Mouse (Mus musculus) c-Kit-positive CD71-positive TER-119-negative erythroid progenitor cells, embryonic 14.5 days (primary cell): Measurements from ENCODE around the gene Aox1.

ENCODE experiments used
- DNase-seq: peaks from one replicate; pipeline ENCODE4 v3.0.0-alpha.2; 2013; ENCODE audit warnings: low read depth

Gene Aox1

DNA sequence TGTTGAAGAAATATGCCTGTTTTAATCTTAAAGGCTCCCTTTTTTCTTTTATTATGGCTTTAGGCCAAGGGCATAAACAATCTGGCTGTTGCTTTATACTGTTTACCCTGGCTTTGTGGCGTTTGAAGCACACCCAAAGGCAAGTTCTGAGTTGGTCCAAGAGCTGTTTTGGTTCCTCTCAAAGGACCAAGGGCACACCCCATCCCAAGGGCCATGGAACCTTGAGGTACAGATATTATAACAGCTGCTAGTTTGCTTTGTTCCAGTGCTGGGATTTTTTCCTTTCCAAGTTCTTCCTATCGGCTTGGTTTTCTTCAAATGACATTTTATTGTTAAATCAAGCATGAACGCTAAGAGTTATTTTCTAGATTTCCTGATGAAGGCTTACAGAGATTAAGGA lies 35.9 kb downstream of the Aox1 start:
- no peak for DNase-seq

GRCm38 (mm10) chr1:58069181-58069580 lies 39.5 kb downstream of the Aox1 start:
- DNase-seq = no peak

- DNase-seq = no peak
Observed at GRCm38 (mm10) chr1:58070091-58070490, 40.4 kb downstream of the Aox1 start.

GRCm38 (mm10) chr1:58071006-58071405 lies 41.3 kb downstream of the Aox1 start:
- DNase-seq = no peak

DNA sequence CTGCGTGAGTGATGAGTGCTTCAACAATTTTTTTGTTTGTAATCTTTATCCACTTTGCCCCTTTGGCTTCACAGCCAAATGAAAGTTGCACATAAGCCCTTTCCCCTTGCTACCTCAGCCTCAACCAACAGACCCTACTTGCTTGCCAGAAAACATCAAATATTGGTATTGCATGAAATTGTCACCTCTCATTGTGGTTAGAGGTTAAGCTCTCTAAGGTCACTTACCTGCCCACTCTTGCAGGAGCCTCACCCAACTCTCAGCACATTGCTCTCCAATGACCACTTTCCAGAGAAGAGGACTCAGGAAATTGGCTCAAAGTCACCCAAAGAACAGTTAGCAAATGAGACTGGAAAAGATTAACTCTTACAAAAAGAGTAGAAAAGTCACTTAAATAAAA lies 41.8 kb downstream of the Aox1 start:
- DNase-seq = no peak

DNA sequence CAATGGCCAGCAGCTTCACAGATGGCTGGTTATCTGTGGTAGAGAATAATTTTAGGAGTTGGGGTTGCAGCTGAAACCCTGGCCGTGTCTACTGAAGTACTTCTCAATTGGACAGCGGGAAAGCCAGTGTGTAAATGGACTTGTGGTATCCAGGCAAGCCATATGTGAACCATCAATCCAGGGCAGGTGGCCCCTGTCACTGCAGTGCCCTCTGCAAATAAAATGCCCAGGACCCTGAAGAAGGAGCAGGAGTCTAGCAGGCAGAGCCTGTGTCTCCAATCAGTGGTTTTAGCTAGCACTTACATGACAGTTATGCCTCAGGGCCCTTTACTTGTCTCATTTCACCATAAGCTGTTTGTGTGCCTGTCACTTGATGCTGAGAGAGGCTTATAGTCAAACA lies 42.7 kb downstream of the Aox1 start:
- DNase-seq = no peak

- DNase-seq = no peak
Observed at GRCm38 (mm10) chr1:58072991-58073730, 43.4 kb downstream of the Aox1 start.

- DNase-seq = no peak
Observed at GRCm38 (mm10) chr1:58074266-58074665, 44.5 kb downstream of the Aox1 start.

DNA sequence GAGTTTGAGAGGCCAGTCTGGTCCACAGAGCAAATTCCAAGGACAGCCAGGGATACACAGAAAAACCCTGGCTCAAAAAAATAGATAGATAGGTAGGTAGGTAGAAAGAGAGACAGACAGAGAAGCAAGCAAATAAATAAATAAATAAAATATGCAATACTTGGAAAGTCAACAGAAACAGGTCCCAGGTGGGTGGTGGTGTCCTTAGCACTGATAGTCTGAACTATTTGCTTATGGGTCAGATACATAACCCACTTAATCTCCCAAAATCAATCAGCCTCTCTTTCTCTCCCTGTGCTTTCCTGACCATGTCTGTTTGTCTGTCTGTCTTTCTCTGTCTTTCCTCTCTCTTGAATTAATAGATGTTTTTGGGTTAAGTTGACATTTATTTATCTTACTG lies 48.2 kb downstream of the Aox1 start:
- DNase-seq = no peak

- no peak for DNase-seq
Observed at GRCm38 (mm10) chr1:58078390-58078789, 48.7 kb downstream of the Aox1 start.

DNA sequence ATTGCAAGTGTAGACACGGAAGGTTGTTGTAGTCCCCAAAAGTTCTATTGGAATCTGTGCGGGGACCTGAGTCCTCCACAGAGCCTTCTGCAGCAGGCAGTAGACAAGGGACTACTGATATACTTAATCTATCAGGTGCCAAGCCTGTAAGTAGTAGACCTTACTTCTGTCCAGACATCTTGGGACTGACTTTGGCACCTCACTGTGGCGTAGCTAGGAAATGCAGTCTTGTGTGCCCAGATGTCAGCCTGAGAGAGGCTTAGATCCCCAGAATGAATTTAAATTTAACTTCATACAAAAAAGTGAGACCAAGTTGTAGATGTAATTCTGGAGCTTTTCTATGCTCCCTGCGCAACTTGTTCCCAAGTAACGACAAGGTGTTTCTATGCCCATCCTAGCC lies 50.0 kb downstream of the Aox1 start:
- DNase-seq = no peak

DNA sequence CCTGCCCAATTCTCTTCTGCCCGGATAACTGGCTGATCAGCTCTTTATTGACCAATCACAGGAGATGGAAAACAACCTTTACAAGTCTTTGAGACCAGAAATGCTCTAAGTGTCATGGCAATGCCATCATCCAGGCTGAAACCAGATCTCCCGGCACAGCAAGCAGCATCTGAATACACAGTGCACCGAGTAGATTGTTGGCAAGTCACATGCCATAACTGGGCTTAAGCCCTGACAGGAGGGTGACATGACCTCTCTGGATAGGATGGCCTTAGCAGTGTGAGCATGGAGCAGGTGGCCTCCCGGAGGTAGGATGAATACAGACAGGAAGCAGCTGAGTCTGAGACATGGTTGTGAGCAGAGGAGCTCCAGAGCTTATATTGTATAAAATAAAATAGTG lies 50.7 kb downstream of the Aox1 start:
- DNase-seq = no peak

DNA sequence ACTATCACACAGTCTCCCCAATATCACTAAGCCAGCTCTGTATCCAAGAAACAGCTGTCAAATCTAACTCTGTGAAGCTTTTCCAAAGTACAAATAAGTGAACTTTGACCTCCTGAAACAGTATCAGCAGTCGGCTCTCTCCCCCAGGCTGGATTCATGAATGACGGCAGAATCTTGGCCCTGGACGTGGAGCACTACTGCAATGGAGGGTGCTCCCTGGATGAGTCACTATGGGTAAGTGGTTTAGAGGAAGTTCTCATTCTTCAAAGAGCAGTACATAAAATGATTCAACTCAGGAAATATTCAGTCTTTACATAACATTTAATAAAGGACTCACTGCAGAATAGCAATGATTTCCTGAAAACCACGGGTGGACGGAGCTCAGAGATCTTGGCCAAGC lies 51.6 kb downstream of the Aox1 start:
- DNase-seq = no peak

- DNase-seq = no peak
Observed at GRCm38 (mm10) chr1:58089316-58089715, 59.6 kb downstream of the Aox1 start.

GRCm38 (mm10) chr1:58090191-58090590 lies 60.5 kb downstream of the Aox1 start:
- no peak for DNase-seq

GRCm38 (mm10) chr1:58091213-58091612 lies 61.5 kb downstream of the Aox1 start:
- DNase-seq = no peak

- no peak for DNase-seq
Observed at GRCm38 (mm10) chr1:58091992-58092560, 62.3 kb downstream of the Aox1 start.

DNA sequence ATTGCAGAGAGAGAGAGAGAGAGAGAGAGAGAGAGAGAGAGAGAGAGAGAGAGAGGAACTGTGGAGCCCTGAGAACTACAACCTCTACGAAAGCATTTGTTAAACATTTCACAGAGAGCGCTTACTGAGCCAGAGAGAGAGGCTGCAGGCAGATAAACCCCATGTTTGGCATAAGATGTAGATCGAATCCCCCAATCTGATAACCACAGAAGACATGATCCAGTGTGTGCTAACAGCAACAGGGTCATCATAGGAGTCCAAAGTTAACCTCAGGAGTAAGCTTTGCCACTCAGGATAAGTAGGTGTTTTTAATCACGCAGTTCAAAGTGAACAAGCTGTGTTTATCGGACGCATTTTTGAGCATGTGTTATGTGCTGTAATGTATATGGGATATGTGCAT lies 67.6 kb downstream of the Aox1 start:
- DNase-seq = no peak

DNA sequence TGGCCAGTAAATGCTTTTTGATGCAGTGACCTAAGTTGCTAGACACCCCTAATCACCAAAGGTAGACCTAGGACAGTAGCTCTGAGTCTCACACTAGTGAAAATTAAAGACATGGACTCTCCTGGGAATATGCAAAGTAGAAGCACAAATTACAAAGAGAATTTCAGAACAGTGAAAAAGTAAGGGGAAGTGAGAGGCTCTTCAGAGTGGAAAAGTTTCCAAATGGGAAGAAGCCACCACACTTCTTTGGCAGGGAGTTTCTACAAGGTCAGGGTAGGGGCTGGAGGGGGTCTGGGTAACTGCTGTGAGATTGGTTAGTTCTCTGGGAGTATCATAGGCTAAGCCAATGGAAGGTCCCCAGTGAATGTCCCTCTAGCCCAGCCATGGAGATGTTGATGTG lies 69.4 kb downstream of the Aox1 start:
- no peak for DNase-seq

DNA sequence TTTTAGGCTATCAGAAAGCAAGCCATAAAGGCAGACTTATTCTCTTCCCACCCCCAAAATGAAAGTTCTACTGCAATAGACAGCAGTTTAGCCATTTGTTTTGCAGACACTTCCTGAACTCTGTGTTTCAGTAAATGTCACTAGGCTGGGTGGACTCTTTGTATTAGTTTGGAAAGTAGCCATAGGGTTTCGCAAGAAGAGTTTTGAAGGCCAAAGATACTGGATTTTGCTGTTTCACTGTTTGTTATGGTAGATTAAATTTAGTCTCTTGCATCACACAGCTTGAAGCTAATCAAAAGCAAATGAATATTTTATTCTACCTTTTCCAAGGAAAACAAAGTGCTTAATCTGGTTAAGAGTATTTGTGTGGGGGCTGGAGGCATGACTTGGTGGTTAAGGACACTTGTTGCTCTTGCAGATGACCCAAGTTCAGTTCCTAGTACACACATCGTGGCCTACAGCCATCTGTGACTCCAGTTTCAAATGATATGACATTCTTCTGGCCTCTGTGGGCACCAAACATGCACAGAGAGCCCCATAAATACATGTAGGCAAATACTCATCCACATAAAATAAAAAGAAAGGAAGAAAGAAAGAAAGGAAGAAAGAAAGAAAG lies 71.9 kb downstream of the Aox1 start:
- no peak for DNase-seq

- DNase-seq = no peak
Observed at GRCm38 (mm10) chr1:58102494-58102893, 72.8 kb downstream of the Aox1 start.

DNA sequence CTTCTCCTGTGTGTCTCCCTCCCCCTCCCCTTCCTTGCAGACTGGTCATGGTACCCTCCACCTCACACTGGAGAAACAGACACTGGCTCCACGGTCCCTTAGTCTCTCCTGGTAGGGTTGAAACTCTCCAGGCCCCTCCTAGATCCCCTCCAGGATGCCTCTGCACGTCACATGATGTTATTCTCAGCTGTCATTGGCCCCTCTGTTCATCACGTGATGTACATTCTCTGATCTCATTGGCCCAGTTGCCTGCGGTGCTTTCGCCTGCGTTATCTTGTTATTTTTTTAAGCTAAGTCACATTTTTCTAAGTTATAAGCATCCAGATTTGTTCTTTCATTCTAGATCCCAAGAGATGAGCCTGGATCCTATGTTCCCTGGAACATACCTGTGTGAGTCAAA lies 76.0 kb downstream of the Aox1 start:
- DNase-seq = no peak

GRCm38 (mm10) chr1:58107066-58107465 lies 77.3 kb downstream of the Aox1 start:
- no peak for DNase-seq

GRCm38 (mm10) chr1:58110241-58110640 lies 80.5 kb downstream of the Aox1 start:
- no peak for DNase-seq
